Mouse (Mus musculus) liver, adult 2 months (tissue): ENCODE data around the gene Slc30a5. TPM values are rescaled to one million over a fixed set of nuclear protein-coding genes. Genes with fewer than 3 reads are reported as not detected.

Experiments
- DNase-seq: peaks from one replicate; pipeline ENCODE4 v3.0.0-alpha.2; 2011; ENCODE audit warnings: low read depth, low spot score; ENCODE audit errors: extremely low read depth
- H3K27ac ChIP-seq: fragments of 200-500 bp; replicated peaks from 2 replicates; pipeline ENCODE4 v1.5.1; 2012; ENCODE audit warnings: low read depth, mild to moderate bottlenecking, control low read depth, inconsistent platforms, low read length; ENCODE audit not compliant: insufficient read depth
- H3K27me3 ChIP-seq: fragments of 200-500 bp; 2 replicates; pipeline ENCODE4 v1.6.1; 2012; ENCODE audit warnings: mild to moderate bottlenecking, moderate library complexity, low read length, inconsistent platforms; ENCODE audit not compliant: control insufficient read depth, insufficient read depth
- H3K36me3 ChIP-seq: fragments of 200-500 bp; 2 replicates; pipeline ENCODE4 v1.6.1; 2012; ENCODE audit warnings: low read length, inconsistent platforms; ENCODE audit not compliant: control insufficient read depth, insufficient read depth
- H3K4me1 ChIP-seq: fragments of 200-500 bp; 2 replicates; pipeline ENCODE4 v1.6.1; 2011; ENCODE audit warnings: low read length; ENCODE audit not compliant: control insufficient read depth, insufficient read depth
- H3K4me3 ChIP-seq: fragments of 200-500 bp; 2 replicates; pipeline ENCODE4 v1.5.1; 2011; ENCODE audit warnings: low read depth, mild to moderate bottlenecking, control low read depth, low read length, moderate library complexity; ENCODE audit not compliant: insufficient read depth
- H3K79me2 ChIP-seq: fragments of 200-500 bp; 2 replicates; pipeline ENCODE4 v1.6.1; 2012; ENCODE audit warnings: inconsistent platforms, mild to moderate bottlenecking, low read length, moderate library complexity; ENCODE audit not compliant: control insufficient read depth, insufficient read depth
- H3K9ac ChIP-seq: fragments of 200-500 bp; 2 replicates; pipeline ENCODE4 v1.6.1; 2012; ENCODE audit warnings: low read depth, mild to moderate bottlenecking, control low read depth, inconsistent platforms, low read length
- CTCF ChIP-seq: fragments of 200-500 bp; IDR thresholded peaks from 2 replicates; pipeline ENCODE4 v1.5.1; 2011; ENCODE audit warnings: low read depth, low read length, control low read depth
- POLR2A ChIP-seq: fragments of 200-500 bp; IDR thresholded peaks from 2 replicates; pipeline ENCODE4 v1.6.1; 2011; ENCODE audit warnings: low read length, control low read depth; ENCODE audit not compliant: insufficient read depth; ENCODE audit errors: extremely low read depth
- WGBS: fragments of 180-500 bp; shearing (Covaris S2); methylation state at CpG from one replicate; pipeline ENCODE4 v1.1.7; 2018; 5-methylcytosine and 5-hydroxymethylcytosine counted together
- polyA plus RNA-seq: library from polyadenylated mRNA; depleted of rRNA; stranded (reverse); fragments of >200 nt; gene quantifications from 2 replicates; pipeline ENCODE4 v1.2.3, GENCODE M21; 2012; rRNA removed
- total RNA-seq: library from RNA; depleted of rRNA; stranded (reverse); fragments of >200 nt; gene quantifications from 2 replicates; pipeline ENCODE4 v1.2.3, GENCODE M21; 2014; rRNA removed

Slc30a5 gene
- total and polyA plus RNA-seq, 2 experiments: 15.6 to 38.1 TPM

- Histone ChIP-seq H3K79me2 (no peaks in the 10 kb centered on the region), H3K4me1 (peaks cover 4% of the 10 kb centered on the region; the same call in 1 of the 2 replicates), H3K9ac (peak within 1 kb of the TSS; percentile 44; the same call in 1 of the 2 replicates), H3K36me3 (no peaks in the 10 kb centered on the region), H3K27ac (no peak within 1 kb of the TSS), H3K4me3 (peak within 1 kb of the TSS; percentile 72), H3K27me3 (no peaks in the 10 kb centered on the region)
- WGBS: under 1% methylated on average over 46 of the region's 46 CpGs
- DNase-seq: peak; percentile 70
- TF ChIP-seq CTCF (no peak), POLR2A (no peak)
Measured at GRCm38 (mm10) chr13:100775252-100776055, 57.8 kb downstream of the Slc30a5 start, which contains the start of gene Cenph. TSS of gene Cenph (minus strand) at chr13:100775899.

GRCm38 (mm10) chr13:100774704-100775103 is 58.5 kb downstream of the Slc30a5 start:
- Histone ChIP-seq H3K79me2 (no peaks in the 10 kb centered on the region), H3K9ac (no peak overlapping the region), H3K4me1 (peaks cover 4% of the 10 kb centered on the region; the same call in 1 of the 2 replicates), H3K27ac (no peak overlapping the region), H3K4me3 (no peak overlapping the region), H3K36me3 (no peaks in the 10 kb centered on the region), H3K27me3 (no peaks in the 10 kb centered on the region)
- TF ChIP-seq CTCF: no peak
- no peak for TF ChIP-seq POLR2A
- DNase-seq: no peak

DNA sequence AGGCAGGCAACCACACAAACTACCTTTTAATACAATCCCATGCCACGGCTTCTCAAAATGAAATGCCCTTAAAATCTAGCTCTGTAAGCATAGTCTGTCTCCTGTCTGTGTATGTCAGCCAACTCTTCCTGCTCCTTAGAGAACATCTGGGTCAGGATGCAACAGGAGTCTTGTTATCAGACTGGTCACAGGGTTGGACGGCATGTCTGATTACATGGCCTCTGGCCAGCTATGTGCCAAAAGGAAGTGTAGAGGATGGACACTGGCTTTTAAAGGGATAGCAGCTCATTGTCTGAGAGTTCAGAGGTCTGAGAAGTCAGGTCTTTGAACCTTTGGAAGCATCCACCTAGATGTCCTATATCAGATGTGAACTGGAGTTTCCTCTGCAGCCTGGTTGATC is 77.9 kb downstream of the Slc30a5 start:
- H3K36me3 ChIP-seq: no peaks in the 10 kb centered on the region
- no peaks in the 10 kb centered on the region for H3K4me1 ChIP-seq
- TF ChIP-seq CTCF (no peak), POLR2A (no peak)
- no peak overlapping the region for H3K27ac ChIP-seq
- WGBS: 59% methylated on average over 2 of the region's 2 CpGs
- DNase-seq: peak; percentile 8
- H3K9ac ChIP-seq: no peak overlapping the region
- H3K79me2 ChIP-seq: no peaks in the 10 kb centered on the region
- no peak overlapping the region for H3K4me3 ChIP-seq
- H3K27me3 ChIP-seq: no peaks in the 10 kb centered on the region

GRCm38 (mm10) chr13:100754186-100754585 is 79.0 kb downstream of the Slc30a5 start:
- no peak for TF ChIP-seq CTCF
- TF ChIP-seq POLR2A: no peak
- no peak for DNase-seq
- Histone ChIP-seq H3K79me2 (no peaks in the 10 kb centered on the region), H3K4me1 (no peaks in the 10 kb centered on the region), H3K4me3 (no peak overlapping the region), H3K27ac (no peak overlapping the region), H3K9ac (no peak overlapping the region), H3K36me3 (no peaks in the 10 kb centered on the region), H3K27me3 (no peaks in the 10 kb centered on the region)
- WGBS: 81% methylated on average over 4 of the region's 4 CpGs

- H3K9ac ChIP-seq: no peak overlapping the region
Measured at GRCm38 (mm10) chr13:100753011-100753410, 80.2 kb downstream of the Slc30a5 start.

More at GRCm38 (mm10) chr13:100753011-100753410, 80.2 kb downstream of the Slc30a5 start:
- H3K27ac ChIP-seq: no peak overlapping the region
- no peaks in the 10 kb centered on the region for H3K36me3 ChIP-seq
- no peaks in the 10 kb centered on the region for H3K4me1 ChIP-seq
- H3K27me3 ChIP-seq: no peaks in the 10 kb centered on the region
- 81% methylated on average over 6 of the region's 6 CpGs for WGBS
- DNase-seq: no peak
- no peak for TF ChIP-seq POLR2A
- TF ChIP-seq CTCF: no peak
- no peak overlapping the region for H3K4me3 ChIP-seq
- H3K79me2 ChIP-seq: no peaks in the 10 kb centered on the region

Other genes with a start within 250 kb of the Slc30a5 start
- gene Marveld2, start 216.5 kb downstream of the Slc30a5 start, total RNA-seq: 6.2 and 9.5 TPM in 2 replicates
- 6.4 and 8.6 TPM in 2 replicates for gene Marveld2, start 216.5 kb downstream of the Slc30a5 start, polyA plus RNA-seq
- 46.4 and 52.1 TPM in 2 replicates for gene Ak6, start 182.4 kb downstream of the Slc30a5 start, total RNA-seq
- gene Ak6, start 182.4 kb downstream of the Slc30a5 start, polyA plus RNA-seq: 20.3 and 20.9 TPM in 2 replicates
- 10.1 and 12.5 TPM in 2 replicates for gene Rad17, start 182.4 kb downstream of the Slc30a5 start, total RNA-seq
- gene Rad17, start 182.4 kb downstream of the Slc30a5 start, polyA plus RNA-seq: 1.8 and 2.5 TPM in 2 replicates
- gene Taf9, start 181.8 kb downstream of the Slc30a5 start, total RNA-seq: 2.1 and 2.5 TPM in 2 replicates
- 0.67 and 0.76 TPM in 2 replicates for gene Taf9, start 181.8 kb downstream of the Slc30a5 start, polyA plus RNA-seq
- 2.8 and 4.0 TPM in 2 replicates for gene Ccdc125, start 163.7 kb downstream of the Slc30a5 start, total RNA-seq
- 1.7 and 2.2 TPM in 2 replicates for gene Ccdc125, start 163.7 kb downstream of the Slc30a5 start, polyA plus RNA-seq
- gene Cdk7, start 102.5 kb downstream of the Slc30a5 start, total RNA-seq: 13.1 and 15.1 TPM in 2 replicates
- 7.0 and 8.5 TPM in 2 replicates for gene Cdk7, start 102.5 kb downstream of the Slc30a5 start, polyA plus RNA-seq
- gene Mrps36, start 88.8 kb downstream of the Slc30a5 start, total RNA-seq: 30.4 and 30.7 TPM in 2 replicates
- 14.7 and 27.1 TPM in 2 replicates for gene Mrps36, start 88.8 kb downstream of the Slc30a5 start, polyA plus RNA-seq
- gene Cenph, start 57.5 kb downstream of the Slc30a5 start, total RNA-seq: 0.34 TPM in 1 of 2 replicates, not detected in the other
- 0.17 TPM in 1 of 2 replicates, not detected in the other for gene Cenph, start 57.5 kb downstream of the Slc30a5 start, polyA plus RNA-seq
- 0.37 and 2.2 TPM in 2 replicates for gene Ccnb1, start 46.9 kb downstream of the Slc30a5 start, total RNA-seq
- gene Ccnb1, start 46.9 kb downstream of the Slc30a5 start, polyA plus RNA-seq: 0.16 and 0.26 TPM in 2 replicates